In genomic region chr5:139257265-139257664, GRCm38 (mm10) we compare ENCODE assay signal across 20 mouse cellular contexts. TPM values are rescaled to one million over a fixed set of nuclear protein-coding genes. Genes with fewer than 3 reads are reported as not detected.
DNase-seq lines count a peak whose midpoint lies in the region; ATAC-seq and TF ChIP-seq lines count a peak whose summit lies in the region.
"Had no signal": no experiment of that assay in that cellular context is flagged by ENCODE, and none has a peak within 500 bp of the region (broad histone marks: within the 10 kb centered on the region; RNA-seq: fewer than 3 reads in every experiment).

No protein-coding gene starts in this region.

- H3K4me1 ChIP-seq in heart, embryonic 14.5 days (ENCODE audit: control insufficient read depth in 2 of 2, insufficient read depth in 2 of 2, low read length in 2 of 2): peaks cover 36 to 72% of the 10 kb centered on the region in 2 experiments
- H3K4me1 ChIP-seq in heart, adult 2 months (ENCODE audit: control insufficient read depth, insufficient read depth, low read length): peaks cover 22% of the 10 kb centered on the region
- peaks cover 54% of the 10 kb centered on the region for H3K4me1 ChIP-seq in lung, embryonic 16.5 days (replicated peaks; ENCODE audit: control insufficient read depth, insufficient read depth, low read length)
- H3K4me1 ChIP-seq in liver, embryonic 15.5 days (replicated peaks): peaks cover 86% of the 10 kb centered on the region

- peak; percentile 60 for DNase-seq in adrenal gland, adult 2 months
- DNase-seq in adrenal gland, postnatal 10 days: no peak
- DNase-seq in heart, adult 2 months: no peak
- DNase-seq in lung, adult 18-20 months: no peak
- DNase-seq in gastrocnemius, postnatal 36 days: no peak
- DNase-seq: adrenal gland, postnatal 25 days; cerebellum, adult 8-10 months; kidney, adult 18-20 months; kidney, postnatal 25 days; lung, postnatal 10 days; right cerebral cortex, postnatal 25 days; thymus, postnatal 25 days had no signal

- peaks cover 23% of the 10 kb centered on the region for H3K36me3 ChIP-seq in heart, embryonic 14.5 days (ENCODE audit: control insufficient read depth, insufficient read depth, low read length)
- peaks cover 2% of the 10 kb centered on the region; the same call in 1 of the 2 replicates for H3K36me3 ChIP-seq in heart, adult 2 months (ENCODE audit: control insufficient read depth, insufficient read depth, low read length)
- no peaks in the 10 kb centered on the region for H3K36me3 ChIP-seq in lung, embryonic 16.5 days (ENCODE audit: control insufficient read depth, insufficient read depth, low read length)
- H3K36me3 ChIP-seq in liver, embryonic 15.5 days (replicated peaks): peaks cover 77% of the 10 kb centered on the region

- no peaks in the 10 kb centered on the region; the same call in none of the 2 replicates for H3K79me2 ChIP-seq in heart, adult 2 months (replicated peaks; ENCODE audit: control insufficient read depth, insufficient read depth, low read length)

- TF ChIP-seq CTCF in heart, adult 2 months (IDR thresholded peaks at IDR 0.05): no peak

- 80% methylated on average over 1 of the region's 1 CpGs for WGBS in heart, embryonic 14.5 days
- 100% methylated on average over 1 of the region's 1 CpGs for WGBS in heart, adult 2 months
- WGBS in lung, embryonic 16.5 days: 83% methylated on average over 1 of the region's 1 CpGs
- WGBS in liver, embryonic 15.5 days (ENCODE audit: insufficient replicate concordance): 92% methylated on average over 1 of the region's 1 CpGs

- H3K4me3 ChIP-seq in heart, embryonic 14.5 days (ENCODE audit: control insufficient read depth in 1 of 2, insufficient read depth in 1 of 2, low read depth in 1 of 2, low read length in 2 of 2): no peak overlapping the region
- H3K4me3 ChIP-seq in heart, adult 2 months: no peak overlapping the region
- H3K4me3 ChIP-seq in lung, embryonic 16.5 days (ENCODE audit: low read length): no peak overlapping the region
- no peak overlapping the region for H3K4me3 ChIP-seq in liver, embryonic 15.5 days (replicated peaks)
- H3K4me3 ChIP-seq: limb, embryonic 12.5 days; midbrain, embryonic 10.5 days had no signal

- no peaks in the 10 kb centered on the region for H3K9me3 ChIP-seq in heart, embryonic 14.5 days (ENCODE audit: control insufficient read depth, low read length)
- H3K9me3 ChIP-seq in lung, embryonic 16.5 days (ENCODE audit: control insufficient read depth, low read length): no peaks in the 10 kb centered on the region
- H3K9me3 ChIP-seq in liver, embryonic 15.5 days (replicated peaks): no peaks in the 10 kb centered on the region
- H3K9me3 ChIP-seq: limb, embryonic 12.5 days; midbrain, embryonic 10.5 days had no signal

- H3K27ac ChIP-seq in heart, embryonic 14.5 days (replicated peaks in 1 of 2; ENCODE audit: control insufficient read depth in 1 of 2, insufficient read depth in 1 of 2, low read depth in 2 of 2, low read length in 2 of 2): peak overlapping the region; percentile 73 to 75
- H3K27ac ChIP-seq in heart, adult 2 months: no peak overlapping the region
- H3K27ac ChIP-seq in lung, embryonic 16.5 days (ENCODE audit: low read length): peak overlapping the region; percentile 87; the same call in 1 of the 2 replicates
- peak overlapping the region; percentile 41; the same call in 1 of the 2 replicates for H3K27ac ChIP-seq in liver, embryonic 15.5 days (replicated peaks)
- H3K27ac ChIP-seq: hindbrain, postnatal 0 days; limb, embryonic 12.5 days; midbrain, embryonic 10.5 days; stomach, postnatal 0 days had no signal

- no peak for TF ChIP-seq EP300 in heart, adult 2 months (IDR thresholded peaks at IDR 0.05; ENCODE audit: insufficient read depth, low read depth, low read length)

- H3K4me2 ChIP-seq in heart, embryonic 14.5 days (ENCODE audit: low read length): no peak overlapping the region
- no peak overlapping the region for H3K4me2 ChIP-seq in lung, embryonic 16.5 days (ENCODE audit: low read depth, low read length)
- no peak overlapping the region for H3K4me2 ChIP-seq in liver, embryonic 15.5 days
- H3K4me2 ChIP-seq: limb, embryonic 12.5 days had no signal

- no peaks in the 10 kb centered on the region for H3K27me3 ChIP-seq in heart, embryonic 14.5 days (ENCODE audit: control insufficient read depth, insufficient read depth, low read length)
- H3K27me3 ChIP-seq in heart, adult 2 months (ENCODE audit: control insufficient read depth, insufficient read depth, low read length): no peaks in the 10 kb centered on the region
- H3K27me3 ChIP-seq in lung, embryonic 16.5 days (ENCODE audit: control insufficient read depth, insufficient read depth, low read depth, low read length): no peaks in the 10 kb centered on the region
- H3K27me3 ChIP-seq in liver, embryonic 15.5 days: no peaks in the 10 kb centered on the region
- H3K27me3 ChIP-seq: limb, embryonic 12.5 days had no signal

- peak overlapping the region; percentile 53; the same call in 1 of the 2 replicates for H3K9ac ChIP-seq in heart, embryonic 14.5 days (ENCODE audit: low read length)
- H3K9ac ChIP-seq in heart, adult 2 months (ENCODE audit: low read depth, low read length): no peak overlapping the region
- H3K9ac ChIP-seq in lung, embryonic 16.5 days (ENCODE audit: low read length): 0 out of 2 replicates have a peak overlapping the region, but pooled peaks have one; percentile 3
- H3K9ac ChIP-seq in liver, embryonic 15.5 days: no peak overlapping the region
- H3K9ac ChIP-seq: limb, embryonic 12.5 days had no signal

- TF ChIP-seq POLR2A in heart, adult 2 months (IDR thresholded peaks at IDR 0.05; ENCODE audit: insufficient read depth, low read depth, low read length): no peak

- ATAC-seq in heart, embryonic 14.5 days (ENCODE audit: insufficient number of reproducible peaks, insufficient read depth, low FRiP score, low read depth): no peak
- no peak for ATAC-seq in lung, embryonic 16.5 days (ENCODE audit: low read depth)
- no peak for ATAC-seq in liver, embryonic 15.5 days (ENCODE audit: insufficient read depth)
- ATAC-seq: forebrain, embryonic 16.5 days; hindbrain, postnatal 0 days had no signal

- intact Hi-C loops in heart, adult 2 months (cut with DNase I): no loop called here
- intact Hi-C loops in gastrocnemius, postnatal 36 days (cut with DNase I): no loop called here

RNA-seq across cellular contexts. Expression of gene Get4, which starts 5.1 kb away (rescaled TPM):
- 10 to 100 TPM; 68.8 to 91.5 TPM for total RNA-seq in adrenal gland, adult 2 months (2021)
- polyA plus RNA-seq in adrenal gland, adult 2 months (2012; rRNA removed): 219 and 241 TPM in 2 replicates
- total RNA-seq in adrenal gland, postnatal 10 days (2021): 10 to 100 TPM; 69.6 to 82.9 TPM
- polyA plus RNA-seq in heart, embryonic 14.5 days (2014; fragmentation: Nextera tagmentation; extraction: Ambion mirVana): 138 and 144 TPM in 2 replicates
- total RNA-seq in heart, adult 2 months (2021): 10 to 100 TPM; 38.2 to 45.4 TPM
- polyA plus RNA-seq in heart, adult 2 months (2012; rRNA removed): 57.3 and 59.6 TPM in 2 replicates
- polyA plus RNA-seq in lung, embryonic 16.5 days (2015; fragmentation: Nextera tagmentation; extraction: Ambion mirVana): 174 and 177 TPM in 2 replicates
- polyA plus RNA-seq in liver, embryonic 15.5 days (2015; fragmentation: Nextera tagmentation; extraction: Ambion mirVana): 107 and 109 TPM in 2 replicates
- total RNA-seq in gastrocnemius, postnatal 36 days (2021): 10 to 100 TPM; 28.3 to 29.4 TPM

RNA-seq across cellular contexts. Expression of gene Sun1, which starts 56.8 kb away (rescaled TPM):
- total RNA-seq in adrenal gland, adult 2 months (2021): 10 to 100 TPM; 74.4 to 93.7 TPM
- polyA plus RNA-seq in adrenal gland, adult 2 months (2012; rRNA removed): 44.5 and 61.5 TPM in 2 replicates
- 10 to 100 TPM; 59.5 to 78.6 TPM for total RNA-seq in adrenal gland, postnatal 10 days (2021)
- polyA plus RNA-seq in heart, embryonic 14.5 days (2014; fragmentation: Nextera tagmentation; extraction: Ambion mirVana): 39.6 and 41.4 TPM in 2 replicates
- total RNA-seq in heart, adult 2 months (2021): 10 to 100 TPM; 45.9 to 50.3 TPM
- 34.1 and 50.8 TPM in 2 replicates for polyA plus RNA-seq in heart, adult 2 months (2012; rRNA removed)
- polyA plus RNA-seq in lung, embryonic 16.5 days (2015; fragmentation: Nextera tagmentation; extraction: Ambion mirVana): 56.0 and 56.5 TPM in 2 replicates
- polyA plus RNA-seq in liver, embryonic 15.5 days (2015; fragmentation: Nextera tagmentation; extraction: Ambion mirVana): 20.0 and 21.9 TPM in 2 replicates
- total RNA-seq in gastrocnemius, postnatal 36 days (2021): 10 to 100 TPM; 32.6 to 37.6 TPM

Comparison
In these comparisons a context has a peak if more than half of its experiments do, and no peak if none do; other contexts are left out.
1. H3K9ac ChIP-seq: peak in heart, embryonic 14.5 days (single experiment) and lung, embryonic 16.5 days (single experiment); none in heart, adult 2 months (single experiment) and liver, embryonic 15.5 days (single experiment).